Mouse (Mus musculus) erythroblast, embryonic 14.5 days (primary cell): Measurements from ENCODE around the gene Lekr1.

ENCODE experiments used
- GATA1 ChIP-seq: IDR thresholded peaks from 2 replicates; pipeline ENCODE4 v1.6.1; 2012; ENCODE audit warnings: low read length, inconsistent platforms, mixed read lengths
- TAL1 ChIP-seq: IDR thresholded peaks from 3 replicates; pipeline ENCODE4 v1.6.1; 2012; ENCODE audit warnings: low read length, inconsistent platforms, mixed read lengths

- no peak for TF ChIP-seq TAL1
- TF ChIP-seq GATA1, result no peak
These were observed 15.7 kb upstream of the Lekr1 start for GRCm38 (mm10) chr3:65650156-65650815.
